Mouse (Mus musculus): ENCODE data around the gene Fbxo3. TPM values are rescaled to one million over a fixed set of nuclear protein-coding genes. Genes with fewer than 3 reads are reported as not detected.
"Not testable (repeated sequence)": the region's sequence is repeated elsewhere in the genome, so short reads cannot be mapped to it uniquely, and the experiment has no call there.

Gene Fbxo3
- total RNA-seq, 2 experiments from 2014 or later: 47.6 to 53.3 TPM

DNA sequence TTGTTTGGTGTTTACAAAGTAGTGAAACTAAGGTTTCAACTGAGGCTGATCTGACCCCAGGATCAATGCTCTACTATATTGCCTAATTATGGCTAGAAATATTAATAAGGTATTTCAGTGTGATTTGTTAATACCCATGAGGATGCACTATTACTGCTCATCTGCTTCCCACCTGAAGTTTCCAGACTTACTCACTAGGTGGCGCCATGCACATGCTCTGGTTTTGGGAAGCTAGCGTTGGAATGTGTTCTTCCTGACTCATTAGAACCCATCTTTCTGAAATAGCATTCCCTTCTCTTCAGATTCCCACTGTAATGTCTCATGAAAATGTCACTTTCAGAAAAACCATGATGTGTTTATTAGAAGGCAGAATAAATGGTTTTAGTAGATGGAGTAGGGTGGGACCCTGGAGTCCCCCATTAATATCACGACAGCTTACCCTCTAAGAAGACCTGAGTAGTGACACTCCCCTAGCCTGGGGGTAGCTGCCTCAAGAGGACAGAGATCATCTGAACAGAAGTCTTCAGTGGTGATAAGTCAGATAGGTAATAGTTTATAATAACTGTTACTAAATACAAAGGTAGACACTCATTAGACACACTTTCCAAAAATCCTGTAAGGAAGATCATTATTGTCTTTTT lies 7.4 kb downstream of the Fbxo3 start:
- intact Hi-C loops (cut with DNase I): loop anchor here (2.0 to 10.0 kb wide), 3 partner anchors 86 to 550 kb away; no protein-coding TSS in a partner anchor
- DNase-seq: peak; percentile 72 to 82

DNA sequence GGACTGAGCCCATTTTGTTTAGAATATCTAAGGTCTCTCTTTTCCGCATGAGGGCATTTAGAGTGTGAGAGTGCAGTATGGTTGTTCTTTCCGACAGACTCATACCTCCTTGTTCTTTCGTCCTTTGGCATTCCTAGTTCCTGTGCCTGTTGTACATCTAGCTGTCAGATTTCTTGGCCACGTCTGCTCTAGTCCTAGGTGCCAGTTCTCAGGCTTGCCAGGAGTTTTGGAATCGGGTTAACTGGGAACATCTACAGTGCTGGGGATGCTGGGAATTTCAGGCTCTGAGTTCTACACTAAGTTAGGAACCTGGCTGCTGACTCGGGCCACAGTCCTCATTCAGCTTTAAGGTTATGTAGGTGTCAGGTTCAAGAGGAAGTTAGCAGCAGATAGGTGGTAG lies 8.1 kb downstream of the Fbxo3 start:
- intact Hi-C loops (cut with DNase I): loop anchor here (2.0 to 10.0 kb wide), 3 partner anchors 85 to 549 kb away; no protein-coding TSS in a partner anchor
- DNase-seq: peak; percentile 60

DNA sequence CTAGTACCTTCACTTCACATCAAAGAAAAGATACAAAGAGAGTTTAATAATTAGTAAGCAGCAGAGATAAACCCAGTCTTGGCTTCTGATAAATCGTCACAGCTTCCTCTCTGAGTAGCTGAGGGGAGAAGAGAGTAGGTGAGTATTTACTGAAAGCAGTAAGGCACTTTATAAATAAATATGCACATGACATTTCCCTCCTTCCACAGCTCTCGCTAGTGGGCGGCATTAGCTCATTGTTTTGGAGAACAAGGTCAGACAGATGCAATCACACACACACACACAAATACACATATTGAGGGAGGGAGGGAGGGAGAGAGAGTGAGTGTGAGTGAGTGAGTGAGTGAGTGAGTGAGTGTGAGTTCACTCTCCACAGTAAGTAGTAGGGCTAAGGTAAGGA lies 8.8 kb downstream of the Fbxo3 start:
- intact Hi-C loops (cut with DNase I): loop anchor here (10.0 kb wide), 2 partner anchors 388 to 548 kb away; no protein-coding TSS in a partner anchor
- no peak for DNase-seq

DNA sequence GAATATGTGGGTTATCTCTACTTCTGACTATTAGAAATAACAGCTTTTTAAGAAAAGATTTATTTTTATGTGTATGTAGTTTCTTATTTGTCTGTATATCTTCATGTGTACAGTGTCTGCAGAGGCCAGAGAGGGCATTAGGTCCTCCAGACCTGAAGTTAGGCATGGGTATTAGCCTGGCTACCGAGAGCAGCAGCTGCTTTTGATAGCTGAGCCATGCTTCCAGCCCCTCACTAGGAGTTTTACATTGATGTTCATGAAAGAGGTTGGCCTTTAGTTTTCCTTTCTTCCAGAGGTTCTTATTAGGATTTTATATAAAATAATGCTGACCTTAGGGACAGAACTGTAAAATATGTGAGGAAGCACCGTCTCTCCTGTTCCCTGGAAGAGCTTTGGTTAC lies 10.7 kb downstream of the Fbxo3 start:
- intact Hi-C loops (cut with DNase I): loop anchor here (2.0 to 10.0 kb wide), 3 partner anchors 57 to 547 kb away; partner anchors contain the start of gene Cd59a
- DNase-seq: no peak

DNA sequence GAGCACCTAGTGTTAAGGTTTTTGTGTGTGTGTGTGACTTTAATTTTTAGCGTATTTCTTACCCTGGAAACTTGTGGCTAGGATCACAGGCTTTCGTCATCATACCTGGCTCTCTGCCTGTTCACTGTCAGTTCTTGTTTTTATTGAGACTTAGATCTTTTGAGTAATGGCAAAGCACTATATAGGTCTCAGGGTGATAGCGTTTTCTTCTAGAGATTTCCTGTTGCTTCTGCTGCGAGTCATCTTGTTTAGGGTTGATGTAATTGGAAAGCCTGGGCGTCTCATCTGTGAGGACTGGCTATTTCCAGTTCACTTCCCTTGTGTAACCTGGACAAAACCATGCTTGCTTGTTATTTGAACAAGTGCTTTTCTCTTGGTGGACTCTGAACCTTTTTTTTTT lies 14.1 kb downstream of the Fbxo3 start:
- DNase-seq: no peak
- intact Hi-C loops (cut with DNase I): no loop called here

DNA sequence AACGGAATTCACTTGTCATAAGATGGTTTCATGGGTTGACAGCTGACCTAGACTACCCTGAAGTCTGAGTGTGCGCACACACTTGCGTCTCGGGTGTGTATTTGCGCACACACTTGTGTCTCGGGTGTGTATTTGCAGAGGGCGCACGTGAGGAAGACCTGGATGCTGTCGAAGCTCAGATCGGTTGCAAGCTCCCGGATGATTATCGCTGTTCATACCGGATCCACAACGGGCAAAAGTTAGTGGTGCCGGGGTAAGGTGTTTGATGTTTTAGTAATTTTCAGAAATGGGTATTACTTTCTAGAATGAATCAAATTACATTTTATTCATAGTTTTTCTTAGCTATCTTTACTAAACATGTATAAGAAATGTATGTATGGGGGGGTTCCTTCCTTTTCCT lies 15.2 kb downstream of the Fbxo3 start:
- intact Hi-C loops (cut with DNase I): no loop called here
- no peak for DNase-seq

DNA sequence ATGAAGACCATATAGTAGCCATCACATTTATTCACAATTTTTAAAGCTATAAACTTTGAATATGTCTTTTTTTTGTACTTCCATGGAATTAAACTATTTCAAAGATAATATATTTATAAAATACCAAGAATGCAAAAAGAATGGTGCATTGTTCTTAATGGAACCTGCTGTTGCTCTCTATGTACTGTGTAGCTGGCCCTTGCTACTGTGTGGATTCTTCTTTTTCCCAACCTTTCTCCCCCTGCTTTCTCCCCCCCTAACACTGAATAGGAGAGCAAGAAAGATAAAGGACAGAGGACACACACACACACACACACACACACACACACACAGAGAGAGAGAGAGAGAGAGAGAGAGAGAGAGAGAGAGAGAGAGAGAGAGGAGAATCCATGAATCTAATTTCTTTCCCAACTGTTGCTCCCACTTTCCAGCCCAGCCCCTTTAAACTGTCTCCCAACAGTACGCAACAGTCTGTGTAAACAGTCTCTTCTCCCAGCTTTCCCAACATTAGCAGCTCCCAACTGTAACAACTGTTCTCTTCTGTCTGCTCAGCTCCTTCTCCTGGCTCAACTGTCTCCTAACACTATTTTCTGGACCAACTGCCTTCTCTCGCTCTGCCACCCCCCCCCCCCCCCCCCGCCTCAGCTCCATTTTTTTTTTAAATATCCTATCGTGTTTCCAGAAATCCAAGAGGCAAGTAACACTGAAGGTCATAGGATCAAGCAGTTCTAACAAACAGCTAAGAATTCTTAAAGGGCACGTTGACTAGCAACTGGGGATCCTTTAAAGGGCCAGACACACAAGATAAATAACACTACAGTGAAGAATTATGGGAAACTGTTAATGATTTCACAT lies 16.3 kb downstream of the Fbxo3 start:
- intact Hi-C loops (cut with DNase I): no loop called here
- no peak for DNase-seq

DNA sequence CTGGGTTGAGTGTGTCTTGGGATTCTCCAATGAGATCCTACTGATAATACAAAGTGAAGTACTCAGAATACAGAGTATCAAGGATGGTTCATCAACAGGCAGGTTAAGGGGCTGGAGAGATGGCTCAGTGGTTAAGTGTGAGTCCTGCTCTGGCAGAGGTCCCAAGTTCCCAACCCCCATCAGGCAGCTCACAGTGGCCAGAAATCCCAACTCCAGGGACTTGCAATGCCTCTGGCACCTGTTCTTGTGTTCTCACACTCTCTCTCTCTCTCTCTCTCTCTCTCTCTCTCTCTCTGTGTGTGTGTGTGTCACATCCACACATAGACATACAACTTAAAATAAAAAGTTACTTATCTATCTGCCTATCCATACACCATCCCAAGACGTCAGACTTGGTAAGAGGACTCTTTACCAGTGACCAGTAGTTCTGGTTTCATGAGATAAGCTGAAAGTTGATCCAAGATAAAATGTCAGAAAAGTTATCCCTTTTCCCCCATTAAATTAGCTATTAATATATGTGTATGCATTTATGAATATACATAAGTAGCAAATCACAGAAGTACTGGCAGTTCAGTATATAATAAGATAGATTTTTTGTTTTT lies 17.1 kb downstream of the Fbxo3 start:
- intact Hi-C loops (cut with DNase I): no loop called here
- no peak for DNase-seq

DNA sequence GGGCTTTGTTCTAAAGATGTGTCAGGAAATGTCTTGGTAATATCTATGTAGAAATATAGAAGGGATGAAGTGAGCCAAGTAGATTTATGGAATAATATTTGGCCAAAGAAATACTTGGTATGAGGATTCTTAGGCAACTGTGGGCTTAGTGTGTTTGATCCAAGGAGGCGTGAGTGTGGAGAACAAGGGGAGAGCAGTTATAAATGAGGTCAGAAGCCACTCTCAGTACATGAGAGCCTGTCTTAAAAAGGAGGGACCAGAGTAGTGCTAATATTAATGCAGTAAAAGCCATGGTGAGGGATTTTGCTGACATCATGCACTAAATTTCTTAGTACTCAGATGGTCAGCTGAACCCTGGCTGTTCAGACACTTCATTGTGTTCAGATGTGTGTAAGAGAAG lies 30.9 kb downstream of the Fbxo3 start:
- intact Hi-C loops (cut with DNase I): no loop called here
- DNase-seq: no peak

DNA sequence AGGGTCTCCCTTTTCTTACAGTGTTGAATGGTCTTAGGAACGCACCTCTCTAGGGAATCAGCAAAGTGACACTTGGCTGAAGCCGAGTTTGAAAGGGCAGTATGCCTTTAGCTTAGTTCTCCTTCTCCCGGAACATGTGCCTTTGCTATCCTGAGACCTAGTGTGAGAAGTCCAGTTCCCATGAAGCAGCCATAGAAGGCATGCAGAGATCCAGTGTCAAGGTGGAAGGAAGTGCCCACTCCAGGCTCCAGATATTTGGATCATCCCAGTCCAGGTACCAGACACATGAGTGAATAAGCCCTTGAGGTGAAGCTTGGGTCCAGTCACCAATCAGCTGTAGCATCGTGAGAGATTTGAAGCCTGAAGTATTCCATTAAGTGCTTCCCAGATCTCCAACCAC lies 31.4 kb downstream of the Fbxo3 start:
- no peak for DNase-seq
- intact Hi-C loops (cut with DNase I): no loop called here

DNA sequence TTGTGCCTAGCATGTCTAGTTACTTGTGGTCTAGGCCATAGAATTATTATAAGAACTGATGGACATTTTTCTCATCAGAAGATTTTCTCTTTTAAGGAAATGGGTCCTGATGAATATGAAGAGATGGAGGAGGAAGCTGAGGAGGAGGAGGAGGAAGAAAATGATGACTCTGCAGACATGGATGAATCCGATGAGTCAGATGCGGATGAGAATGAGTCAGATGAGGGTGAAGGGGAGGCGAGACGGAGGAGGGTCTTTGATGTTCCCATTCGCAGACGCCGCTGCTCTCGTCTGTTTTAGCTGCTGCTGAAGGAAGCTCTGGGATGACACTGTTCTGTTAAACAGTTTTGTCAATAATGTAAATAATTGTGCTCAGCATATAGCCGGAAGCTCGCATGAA lies 32.3 kb downstream of the Fbxo3 start:
- DNase-seq: no peak
- intact Hi-C loops (cut with DNase I): no loop called here

DNA sequence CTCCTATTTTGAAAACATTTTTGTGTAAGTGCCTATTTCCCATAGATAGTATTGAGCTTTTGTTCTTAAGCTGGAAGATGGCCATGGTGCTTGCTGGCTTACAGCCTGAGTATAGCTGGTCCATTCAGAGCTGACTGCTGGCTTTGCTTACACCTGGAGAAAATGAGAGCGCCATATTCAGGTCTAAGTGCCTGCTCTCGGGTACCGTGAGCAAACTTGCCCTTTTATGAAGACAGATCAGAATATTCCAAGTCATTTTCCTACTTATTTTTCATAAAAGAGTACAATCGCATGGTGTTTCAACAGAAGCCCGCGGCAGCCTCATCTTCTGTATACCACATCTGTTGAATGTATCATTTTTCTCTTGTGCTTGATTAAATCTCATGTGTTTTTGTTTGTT lies 33.5 kb downstream of the Fbxo3 start:
- intact Hi-C loops (cut with DNase I): no loop called here
- DNase-seq: no peak

DNA sequence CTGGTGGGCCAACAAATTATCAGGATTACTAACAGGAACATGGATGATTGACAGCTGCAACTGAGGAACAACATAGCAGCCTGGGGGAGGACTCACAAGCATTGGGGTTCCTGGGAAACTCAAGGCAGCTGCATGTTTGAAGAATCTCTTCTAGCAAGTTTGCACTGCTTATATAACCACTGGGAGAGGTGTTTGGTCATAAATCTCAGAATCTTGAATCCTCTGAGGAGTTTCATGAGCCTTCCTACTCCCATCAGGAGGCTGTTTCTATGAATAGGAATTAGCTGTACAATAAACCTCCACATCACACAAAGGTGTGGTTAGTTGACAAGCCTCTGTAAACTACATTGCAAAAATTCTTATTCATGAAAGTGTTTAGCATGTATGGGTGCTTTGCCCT lies 35.1 kb downstream of the Fbxo3 start:
- intact Hi-C loops (cut with DNase I): no loop called here
- DNase-seq: no peak

DNA sequence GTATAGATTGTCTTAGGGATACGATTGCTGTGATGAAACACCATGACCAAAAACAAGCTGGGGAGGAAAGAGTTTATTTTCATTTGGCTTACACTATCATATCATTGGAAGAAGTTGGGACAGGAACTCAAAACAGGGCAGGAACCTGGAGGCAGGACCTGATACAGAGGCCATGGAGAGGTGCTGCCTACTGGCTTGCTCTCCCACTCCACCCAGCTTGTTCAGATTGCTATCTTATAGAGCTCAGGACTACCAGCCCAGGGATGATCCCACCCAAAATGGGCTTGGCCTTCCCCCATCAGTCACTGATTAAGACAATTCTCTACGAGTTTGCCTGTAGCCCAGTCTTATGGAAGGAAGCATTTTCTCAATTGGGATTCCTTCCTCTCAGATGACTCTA lies 36.6 kb downstream of the Fbxo3 start:
- intact Hi-C loops (cut with DNase I): no loop called here
- DNase-seq: no peak

DNA sequence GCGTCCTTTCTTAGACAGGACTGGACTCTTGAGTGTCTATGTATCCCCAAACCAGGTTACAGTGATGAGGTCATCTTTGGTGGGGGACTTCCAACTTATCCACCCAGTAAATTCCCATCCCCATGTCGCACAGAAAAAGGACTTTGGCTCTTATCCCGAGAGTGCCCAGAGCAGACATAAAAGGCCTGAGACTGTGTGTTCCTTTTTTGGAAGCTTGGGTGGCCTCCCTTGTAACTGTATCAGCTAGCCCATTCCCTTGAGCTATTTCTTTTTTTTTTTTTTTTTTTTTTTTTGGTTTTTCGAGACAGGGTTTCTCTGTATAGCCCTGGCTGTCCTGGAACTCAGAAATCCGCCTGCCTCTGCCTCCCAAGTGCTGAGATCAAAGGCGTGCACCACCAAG lies 38.0 kb downstream of the Fbxo3 start, which contains the start of gene Gm10912:
Gm10912 (plus strand) TSS at position 301 of the 400 bp plus-strand sequence.
- intact Hi-C loops (cut with DNase I); DNase-seq: not testable (repeated sequence)

DNA sequence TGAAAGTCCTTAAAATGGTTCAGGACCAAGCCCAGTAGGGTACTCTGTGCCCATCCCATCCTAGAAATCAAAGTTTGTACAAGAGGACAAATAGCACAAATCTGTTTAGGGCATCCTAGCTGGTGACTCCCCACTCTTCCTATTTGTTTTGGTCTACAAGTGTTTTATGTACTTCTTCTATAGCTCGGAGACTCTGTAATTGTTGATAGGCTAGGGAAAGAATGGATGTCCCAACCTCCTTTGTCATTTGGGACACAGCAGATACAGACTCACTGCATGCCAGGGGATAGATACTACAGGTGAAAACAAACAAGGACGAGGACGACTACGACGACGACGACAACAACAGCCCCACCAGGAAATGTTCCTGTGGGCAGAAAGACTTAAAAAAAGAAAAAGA lies 40.9 kb downstream of the Fbxo3 start, which contains the start of gene Gm10799:
Gm10799 (minus strand) TSS at position 101 of the 400 bp plus-strand sequence.
- intact Hi-C loops (cut with DNase I): loop anchor here (2.0 kb wide), 1 partner anchor 26 kb away; the partner anchor contains the start of gene Cd59a
- DNase-seq: not testable (repeated sequence)

DNA sequence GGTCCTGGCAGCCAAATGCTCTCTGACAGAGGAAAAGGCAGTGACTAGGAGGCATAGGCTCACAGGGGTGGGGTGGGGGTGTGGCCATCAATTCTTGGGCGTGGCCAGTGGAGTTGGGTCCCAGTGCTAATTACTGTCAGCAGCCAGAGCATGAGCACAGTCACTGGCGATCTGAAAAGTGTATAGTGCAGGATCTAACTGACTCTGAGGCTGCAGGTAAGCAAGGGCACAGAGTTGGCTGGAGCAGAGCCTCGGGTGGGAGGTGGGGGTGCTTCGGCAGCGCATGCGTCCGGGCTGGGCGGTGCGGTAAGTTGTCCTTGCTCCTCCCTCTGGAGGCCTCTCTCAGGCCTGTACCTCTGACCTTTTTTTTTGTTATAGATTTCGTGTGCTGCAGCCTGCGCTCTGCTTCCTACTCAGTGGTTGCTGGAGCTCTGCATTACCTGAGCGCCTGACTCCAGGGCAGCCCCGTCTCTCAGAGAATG lies 42.2 kb downstream of the Fbxo3 start, which contains the start of gene Cd59b:
Cd59b (plus strand) TSS at position 146 of the 482 bp plus-strand sequence.
- DNase-seq: peak; percentile 35 to 46
- intact Hi-C loops (cut with DNase I): loop anchor here (2.0 kb wide), 1 partner anchor 25 kb away; the partner anchor contains the start of gene Cd59a

DNA sequence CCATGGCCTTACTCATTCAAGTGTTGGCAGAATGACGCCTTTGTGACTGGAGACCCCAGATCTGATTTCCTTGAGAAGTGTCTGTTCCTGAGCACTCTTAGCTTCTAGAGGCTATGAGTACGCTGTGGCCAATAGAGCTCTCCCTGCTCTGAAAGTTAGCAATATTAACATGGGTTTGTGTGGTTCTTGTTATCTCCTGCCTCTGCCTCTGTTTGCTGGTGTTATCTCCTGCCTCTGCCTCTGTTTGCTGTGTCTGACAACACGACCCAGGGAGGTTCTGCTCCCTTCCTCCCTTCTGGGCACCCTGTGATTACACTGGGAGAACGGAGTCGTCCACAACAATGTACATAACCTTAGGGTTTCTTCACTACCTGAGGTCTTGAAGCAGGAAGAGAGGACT lies 50.8 kb downstream of the Fbxo3 start:
- intact Hi-C loops (cut with DNase I); DNase-seq: not testable (repeated sequence)

DNA sequence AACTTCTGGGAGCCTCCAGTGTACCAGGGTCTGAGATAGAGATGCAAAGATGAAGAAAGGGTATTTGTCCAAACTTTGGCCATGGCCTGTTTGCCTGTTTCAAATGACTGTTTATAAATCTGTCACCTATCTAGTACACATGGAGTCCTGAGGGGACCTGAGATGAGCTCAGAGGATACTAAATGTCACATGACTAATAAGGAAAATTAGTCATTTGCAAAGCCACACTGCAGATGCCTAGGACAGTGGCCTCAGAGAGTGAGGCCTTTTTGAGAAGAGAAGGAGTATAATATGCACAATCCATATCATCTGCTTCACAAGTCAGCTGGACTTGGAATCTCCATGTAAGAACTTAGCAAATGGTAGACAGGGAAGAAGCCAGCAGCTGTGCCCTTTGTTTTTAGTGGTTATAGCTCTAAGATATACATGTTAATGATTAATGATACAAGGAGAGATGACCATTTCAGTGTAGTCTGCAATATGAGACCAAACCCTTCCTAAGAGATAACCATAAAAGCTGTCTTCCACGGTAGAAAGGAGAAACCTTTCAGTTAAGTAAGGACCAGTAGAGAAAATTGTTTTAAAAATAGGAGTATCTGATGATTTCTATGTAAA lies 54.0 kb downstream of the Fbxo3 start:
- not testable (repeated sequence) for DNase-seq
- intact Hi-C loops (cut with DNase I): loop anchor here (5.0 kb wide), 1 partner anchor 41 kb away; the partner anchor contains the start of gene A930018P22Rik

DNA sequence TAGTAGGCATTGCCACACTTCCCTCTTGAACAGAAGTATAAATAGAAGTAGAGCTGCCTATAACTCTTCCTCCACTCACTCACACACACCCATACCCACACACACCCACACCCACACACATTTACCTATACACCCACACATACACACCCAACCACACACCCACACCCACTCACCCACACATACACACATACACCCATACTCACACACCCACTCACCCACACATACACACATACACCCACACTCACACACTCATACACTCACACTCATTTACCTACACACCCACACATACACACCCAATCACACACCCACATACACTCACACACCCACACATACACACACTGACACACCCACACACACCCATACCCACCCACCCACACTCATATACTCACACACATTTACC lies 55.0 kb downstream of the Fbxo3 start:
- intact Hi-C loops (cut with DNase I): loop anchor here (5.0 kb wide), 1 partner anchor 40 kb away; the partner anchor contains the start of gene A930018P22Rik

More for the DNA sequence above, 55.0 kb downstream of the Fbxo3 start:
- DNase-seq: no peak

All from heart, postnatal 10 days (tissue).